Mouse (Mus musculus) stomach, postnatal 0 days (tissue): ENCODE measurements around the gene Tnrc6b.
A peak's percentile ranks its signal among the peaks of the same experiment; 100 is the strongest.

Source experiments
- CTCF ChIP-seq: IDR thresholded peaks from 2 replicates; pipeline ENCODE4 v1.5.1; 2016; ENCODE audit warnings: antibody characterized with exemption, low read depth, mild to moderate bottlenecking, moderate library complexity
- EP300 ChIP-seq: optimal IDR thresholded peaks from 2 replicates; pipeline ENCODE3; 2016; ENCODE audit warnings: antibody characterized with exemption

GRCm38 (mm10) chr15:80683151-80683550 is 28.0 kb upstream of the Tnrc6b start:
- peak; percentile 78 for TF ChIP-seq EP300
- no peak for TF ChIP-seq CTCF
